Mouse (Mus musculus): ENCODE results near the gene Lemd1. TPM values are rescaled to one million over a fixed set of nuclear protein-coding genes. Genes with fewer than 3 reads are reported as not detected.

Lemd1 gene
- polyA plus RNA-seq, 1 experiment from 2014 or later: 1.3 TPM

DNA sequence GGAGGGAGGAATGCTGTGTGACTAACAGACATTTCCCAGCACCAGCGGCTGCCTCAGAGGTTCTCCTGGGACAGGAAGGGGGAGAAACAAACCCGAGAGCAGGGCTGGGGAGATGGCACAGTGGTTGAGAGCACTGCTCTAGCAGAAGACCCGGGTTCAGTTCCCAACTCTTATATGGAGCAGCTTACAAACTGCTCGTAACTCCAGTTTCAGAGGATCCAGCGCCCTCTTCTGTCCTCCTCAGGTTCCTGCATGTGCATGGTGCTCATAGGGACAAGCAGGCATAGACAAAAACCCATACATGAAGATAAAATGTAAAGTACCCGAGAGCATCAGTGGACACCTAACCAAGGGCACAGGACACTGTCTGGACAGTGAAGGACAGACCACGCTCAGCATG, 19.7 kb downstream of the Lemd1 start:
- DNase-seq (ENCODE audit: low spot score): no peak
- H3K9me3 ChIP-seq (replicated peaks): no peaks in the 10 kb centered on the region
- H3K4me1 ChIP-seq: peaks cover 53% of the 10 kb centered on the region
- H3K27me3 ChIP-seq (ENCODE audit: low read depth, poor library complexity, severe bottlenecking): peaks cover 51% of the 10 kb centered on the region
- H3K36me3 ChIP-seq: no peaks in the 10 kb centered on the region
- H3K4me3 ChIP-seq: no peak overlapping the region; the same call in 1 of the 2 replicates
- H3K27ac ChIP-seq: no peak overlapping the region
- WGBS: 21% methylated on average over 7 of the region's 7 CpGs

DNA sequence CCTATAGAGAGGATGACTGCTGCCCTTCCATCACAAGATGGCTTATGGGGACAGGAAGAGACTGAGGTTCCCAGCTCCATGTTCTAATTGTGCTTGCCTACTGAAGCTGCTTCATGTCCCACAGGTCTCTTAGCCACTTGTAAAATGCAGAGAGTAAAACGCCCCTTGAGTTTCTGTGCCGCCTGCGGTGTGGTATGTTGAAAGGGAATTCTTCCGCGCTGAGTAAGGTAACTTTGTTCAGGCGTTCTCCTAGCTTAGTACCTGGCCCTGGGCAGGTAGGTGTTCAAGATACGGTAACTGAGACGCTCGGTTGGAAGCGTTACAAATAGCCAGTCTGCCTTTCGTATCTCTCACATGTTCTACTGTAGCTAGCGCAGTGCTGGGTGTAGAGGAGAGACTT, 20.4 kb downstream of the Lemd1 start:
- H3K27me3 ChIP-seq (ENCODE audit: low read depth, poor library complexity, severe bottlenecking): peaks cover 59% of the 10 kb centered on the region
- peaks cover 52% of the 10 kb centered on the region for H3K4me1 ChIP-seq

GRCm38 (mm10) chr1:132212218-132212617, 21.0 kb downstream of the Lemd1 start:
- Histone ChIP-seq H3K4me1 (peaks cover 52% of the 10 kb centered on the region), H3K4me3 (peak overlapping the region; percentile 51), H3K36me3 (no peaks in the 10 kb centered on the region), H3K27me3 (ENCODE audit: low read depth, poor library complexity, severe bottlenecking) (peaks cover 59% of the 10 kb centered on the region), H3K9me3 (replicated peaks) (no peaks in the 10 kb centered on the region), H3K27ac (0 out of 2 replicates have a peak overlapping the region, but pooled peaks have one; percentile 30)
- 7% methylated on average over 20 of the region's 20 CpGs for WGBS
- DNase-seq (ENCODE audit: low spot score): peak; percentile 71

More for the DNA sequence above, 20.4 kb downstream of the Lemd1 start:
- H3K36me3 ChIP-seq: no peaks in the 10 kb centered on the region
- no peaks in the 10 kb centered on the region for H3K9me3 ChIP-seq (replicated peaks)
- no peak for DNase-seq (ENCODE audit: low spot score)
- WGBS: 41% methylated on average over 12 of the region's 12 CpGs
- no peak overlapping the region for H3K27ac ChIP-seq
- H3K4me3 ChIP-seq: peak overlapping the region; percentile 51; the same call in 1 of the 2 replicates

DNA sequence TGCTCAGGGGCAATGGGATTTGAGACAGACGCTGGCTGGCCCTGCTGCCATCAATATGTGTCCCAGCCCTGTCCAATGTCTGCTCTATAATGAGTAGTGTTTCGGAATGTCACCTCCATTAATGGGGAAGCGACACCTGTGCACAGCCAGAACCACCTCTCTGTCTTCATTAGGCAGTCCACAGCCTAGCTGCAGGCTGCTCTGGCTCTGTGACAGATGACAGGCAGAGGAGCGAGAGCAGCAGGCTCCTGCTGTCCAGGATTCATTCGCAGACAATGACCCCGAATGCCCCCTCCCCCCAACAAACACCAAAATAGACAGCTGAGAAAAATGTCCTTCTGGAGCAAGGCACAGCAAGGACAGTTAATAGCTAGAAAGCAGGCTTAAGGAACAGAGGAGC, 21.8 kb downstream of the Lemd1 start:
- 34% methylated on average over 6 of the region's 6 CpGs for WGBS
- no peaks in the 10 kb centered on the region for H3K36me3 ChIP-seq
- H3K4me1 ChIP-seq: peaks cover 47% of the 10 kb centered on the region
- H3K4me3 ChIP-seq: no peak overlapping the region
- H3K9me3 ChIP-seq (replicated peaks): no peaks in the 10 kb centered on the region
- H3K27ac ChIP-seq: no peak overlapping the region
- no peak for DNase-seq (ENCODE audit: low spot score)
- H3K27me3 ChIP-seq (ENCODE audit: low read depth, poor library complexity, severe bottlenecking): peaks cover 51% of the 10 kb centered on the region

DNA sequence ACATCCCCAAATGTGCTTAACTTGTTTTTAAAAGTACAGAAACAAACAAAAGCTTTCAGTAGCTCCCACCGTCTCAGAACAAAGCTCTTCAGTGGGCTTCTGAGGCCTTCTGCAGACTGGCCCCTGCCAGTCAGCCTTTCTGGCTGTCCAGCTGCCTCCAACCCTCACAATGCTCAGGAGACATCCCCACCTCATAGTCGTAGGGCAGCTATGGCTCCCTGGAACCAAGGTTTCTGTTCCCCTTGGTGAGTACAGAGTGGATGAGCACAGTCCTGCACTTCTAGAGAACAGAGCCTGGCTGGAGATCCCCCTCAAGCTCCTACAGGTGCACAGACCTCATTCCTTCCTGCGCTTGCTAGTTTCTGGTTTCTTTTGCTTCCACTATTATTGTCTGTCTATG, 25.0 kb downstream of the Lemd1 start:
- peaks cover 17% of the 10 kb centered on the region for H3K4me1 ChIP-seq
- no peak for DNase-seq (ENCODE audit: low spot score)
- no peaks in the 10 kb centered on the region for H3K9me3 ChIP-seq (replicated peaks)
- no peak overlapping the region for H3K27ac ChIP-seq
- H3K27me3 ChIP-seq (ENCODE audit: low read depth, poor library complexity, severe bottlenecking): peaks cover 50% of the 10 kb centered on the region
- no peak overlapping the region for H3K4me3 ChIP-seq
- no peaks in the 10 kb centered on the region for H3K36me3 ChIP-seq
- 60% methylated on average over 3 of the region's 3 CpGs for WGBS

GRCm38 (mm10) chr1:132221627-132222026, 30.4 kb downstream of the Lemd1 start:
- WGBS: 42% methylated on average over 2 of the region's 2 CpGs
- H3K4me3 ChIP-seq: no peak overlapping the region
- H3K36me3 ChIP-seq: no peaks in the 10 kb centered on the region
- no peaks in the 10 kb centered on the region for H3K9me3 ChIP-seq (replicated peaks)
- H3K27ac ChIP-seq: no peak overlapping the region
- H3K4me1 ChIP-seq: no peaks in the 10 kb centered on the region
- peaks cover 25% of the 10 kb centered on the region for H3K27me3 ChIP-seq (ENCODE audit: low read depth, poor library complexity, severe bottlenecking)
- no peak for DNase-seq (ENCODE audit: low spot score)

DNA sequence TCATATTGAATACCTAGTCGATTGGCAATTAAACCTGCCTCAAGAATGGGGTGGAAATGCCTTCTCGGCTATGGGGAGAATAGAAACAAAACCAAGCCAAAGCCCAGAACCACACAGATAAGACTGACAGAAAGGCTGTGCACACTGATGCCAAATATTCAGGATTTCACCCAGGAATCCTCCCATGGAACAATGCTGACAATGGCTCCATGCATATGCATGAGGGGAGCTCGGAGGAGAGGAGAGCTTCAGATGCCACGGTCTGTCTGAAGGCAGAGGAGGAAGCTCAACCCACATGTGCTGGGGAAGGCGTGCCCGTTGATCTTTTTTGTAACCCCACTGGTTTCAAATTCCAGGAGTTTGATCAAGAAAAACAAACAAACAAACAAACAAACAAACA, 30.9 kb downstream of the Lemd1 start:
- no peak for DNase-seq (ENCODE audit: low spot score)
- no peaks in the 10 kb centered on the region for H3K9me3 ChIP-seq (replicated peaks)
- H3K4me1 ChIP-seq: no peaks in the 10 kb centered on the region
- H3K36me3 ChIP-seq: no peaks in the 10 kb centered on the region
- 51% methylated on average over 6 of the region's 6 CpGs for WGBS
- H3K4me3 ChIP-seq: no peak overlapping the region
- H3K27ac ChIP-seq: no peak overlapping the region
- peaks cover 24% of the 10 kb centered on the region for H3K27me3 ChIP-seq (ENCODE audit: low read depth, poor library complexity, severe bottlenecking)

DNA sequence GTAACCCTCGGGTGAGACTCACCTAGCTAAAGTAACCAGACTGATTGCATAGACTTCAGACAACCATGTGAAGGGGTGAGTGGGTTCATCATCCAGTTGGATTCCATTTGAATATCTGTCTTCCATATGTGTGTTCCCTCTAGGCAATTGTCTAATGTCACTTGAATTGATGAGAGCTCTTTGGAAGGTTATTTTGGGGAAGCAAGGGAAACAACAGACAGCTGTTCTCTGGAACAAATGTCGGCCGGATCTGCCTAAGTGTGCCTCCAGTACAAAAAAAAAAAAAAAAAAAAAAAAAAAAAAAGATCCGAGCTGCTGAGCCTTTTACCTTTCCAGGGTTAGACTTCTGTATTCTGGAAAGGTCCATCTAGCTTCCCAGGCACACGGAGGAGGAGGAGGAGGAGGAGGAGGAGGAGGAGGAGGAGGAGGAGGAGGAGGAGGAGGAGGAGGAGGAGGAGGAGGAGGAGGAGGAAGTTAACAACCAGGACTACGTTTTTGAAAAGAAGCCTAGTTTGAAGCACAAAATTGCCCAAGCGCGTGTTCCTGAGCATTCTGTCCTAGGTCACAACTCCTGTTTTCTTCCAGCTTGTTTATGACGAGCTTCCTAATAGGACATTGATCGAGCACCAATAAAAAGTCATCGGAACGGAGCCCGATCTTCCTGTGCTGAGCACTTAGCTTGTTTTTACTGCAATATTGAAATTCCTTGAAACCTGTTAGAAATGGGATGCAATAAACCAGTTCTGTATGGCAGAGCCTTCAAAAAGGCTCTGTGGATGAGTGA, 35.3 kb downstream of the Lemd1 start:
- 85% methylated on average over 12 of the region's 13 CpGs for WGBS

DNA sequence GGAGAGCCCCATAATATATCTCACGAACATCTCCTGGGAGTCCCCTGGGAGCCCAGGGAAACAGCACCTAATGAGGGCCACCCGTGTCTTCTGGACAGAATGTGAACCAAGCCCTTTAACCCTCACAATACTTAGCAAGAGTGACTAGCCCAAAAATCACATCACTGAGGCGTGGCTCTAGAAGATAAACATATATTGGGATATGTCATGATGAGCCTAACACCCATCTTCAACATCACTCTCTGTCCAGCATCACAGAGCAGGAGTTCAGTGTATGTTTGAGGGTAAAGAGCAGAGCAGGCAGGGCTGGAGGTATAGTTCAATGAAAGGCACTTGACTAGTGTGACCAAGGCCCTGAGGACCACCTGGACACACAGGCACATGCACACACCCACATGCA, 38.4 kb downstream of the Lemd1 start, which contains the start of gene Gm10188:
Gm10188 (minus strand) TSS at position 101 of the 400 bp plus-strand sequence.
- H3K9me3 ChIP-seq (replicated peaks): no peaks in the 10 kb centered on the region
- H3K27ac ChIP-seq: no peak within 1 kb of the TSS
- WGBS: 90% methylated on average over 3 of the region's 3 CpGs
- H3K27me3 ChIP-seq (ENCODE audit: low read depth, poor library complexity, severe bottlenecking): peaks cover 9% of the 10 kb centered on the region; the same call in 1 of the 2 replicates
- H3K4me1 ChIP-seq: peaks cover 6% of the 10 kb centered on the region; the same call in 1 of the 2 replicates
- H3K36me3 ChIP-seq: no peaks in the 10 kb centered on the region
- H3K4me3 ChIP-seq: no peak within 1 kb of the TSS
- no peak for DNase-seq (ENCODE audit: low spot score)

More for the DNA sequence above, 35.3 kb downstream of the Lemd1 start:
- Histone ChIP-seq H3K4me3 (no peak overlapping the region), H3K27ac (no peak overlapping the region), H3K4me1 (0 out of 2 replicates have a peak, but pooled peaks cover under 1% of the 10 kb centered on the region), H3K9me3 (replicated peaks) (no peaks in the 10 kb centered on the region), H3K27me3 (ENCODE audit: low read depth, poor library complexity, severe bottlenecking) (peaks cover 12% of the 10 kb centered on the region; the same call in 1 of the 2 replicates), H3K36me3 (no peaks in the 10 kb centered on the region)
- DNase-seq (ENCODE audit: low spot score): no peak

GRCm38 (mm10) chr1:132231470-132232274, 40.4 kb downstream of the Lemd1 start:
- H3K27ac ChIP-seq: 0 out of 2 replicates have a peak overlapping the region, but pooled peaks have one; percentile 36

GRCm38 (mm10) chr1:132233566-132233965, 42.3 kb downstream of the Lemd1 start:
- Histone ChIP-seq H3K27ac (no peak overlapping the region), H3K27me3 (ENCODE audit: low read depth, poor library complexity, severe bottlenecking) (peaks cover 16% of the 10 kb centered on the region; the same call in 1 of the 2 replicates), H3K9me3 (replicated peaks) (no peaks in the 10 kb centered on the region), H3K4me3 (no peak overlapping the region), H3K4me1 (peaks cover 9% of the 10 kb centered on the region; the same call in 1 of the 2 replicates), H3K36me3 (no peaks in the 10 kb centered on the region)
- WGBS: 25% methylated on average over 12 of the region's 12 CpGs
- peak; percentile 49 for DNase-seq (ENCODE audit: low spot score)

More at GRCm38 (mm10) chr1:132231470-132232274, 40.4 kb downstream of the Lemd1 start:
- peaks cover 9% of the 10 kb centered on the region; the same call in 1 of the 2 replicates for H3K4me1 ChIP-seq
- no peaks in the 10 kb centered on the region for H3K36me3 ChIP-seq
- DNase-seq (ENCODE audit: low spot score): no peak
- H3K27me3 ChIP-seq (ENCODE audit: low read depth, poor library complexity, severe bottlenecking): peaks cover 16% of the 10 kb centered on the region; the same call in 1 of the 2 replicates
- no peak overlapping the region for H3K4me3 ChIP-seq
- H3K9me3 ChIP-seq (replicated peaks): no peaks in the 10 kb centered on the region
- WGBS: 37% methylated on average over 7 of the region's 7 CpGs

DNA sequence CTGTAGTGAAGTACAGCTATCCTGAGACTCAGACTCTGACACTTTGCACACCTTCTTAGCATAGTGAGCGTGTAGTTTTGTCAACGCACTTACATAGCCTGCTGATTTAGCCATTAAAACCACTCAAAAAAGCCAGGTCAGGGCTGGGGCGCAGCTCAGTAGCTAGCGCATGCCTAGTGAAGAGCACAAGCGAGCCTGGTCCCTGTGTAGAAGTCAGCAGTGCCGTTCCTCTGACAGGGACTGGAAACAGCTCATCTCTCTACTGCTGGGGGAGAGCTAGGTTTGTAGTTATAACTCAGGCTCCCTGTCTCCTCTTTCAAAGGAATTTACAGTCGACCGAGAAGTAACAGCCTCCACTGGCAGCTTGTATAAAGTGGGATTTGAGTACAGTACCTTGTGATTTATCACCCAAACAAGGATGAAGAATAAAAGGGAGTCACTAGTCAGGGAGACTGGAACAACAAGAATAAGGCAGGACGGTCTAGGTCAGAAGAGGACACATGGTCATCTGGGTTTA, 43.6 kb downstream of the Lemd1 start:
- no peaks in the 10 kb centered on the region for H3K9me3 ChIP-seq (replicated peaks)
- H3K4me3 ChIP-seq: no peak overlapping the region
- H3K27ac ChIP-seq: no peak overlapping the region
- peaks cover 16% of the 10 kb centered on the region; the same call in 1 of the 2 replicates for H3K27me3 ChIP-seq (ENCODE audit: low read depth, poor library complexity, severe bottlenecking)
- WGBS: 53% methylated on average over 9 of the region's 9 CpGs
- DNase-seq (ENCODE audit: low spot score): no peak
- H3K4me1 ChIP-seq: peaks cover 9% of the 10 kb centered on the region; the same call in 1 of the 2 replicates
- H3K36me3 ChIP-seq: no peaks in the 10 kb centered on the region

Measured in limb, embryonic 10.5 days (tissue).